ENCODE assay signal across 8 mouse cellular contexts in genomic region chr2:26902467-26903220, GRCm38 (mm10). TPM values are rescaled to one million over a fixed set of nuclear protein-coding genes. Genes with fewer than 3 reads are reported as not detected.
A peak's percentile ranks its signal among the peaks of the same experiment; 100 is the strongest.
DNase-seq lines count a peak whose midpoint lies in the region; ATAC-seq lines count a peak whose summit lies in the region.

Gene Surf6, minus strand, starts transcription at chr2:26902879.

- peak within 1 kb of the TSS; percentile 78 for H3K9ac ChIP-seq in hindbrain, embryonic 11.5 days (ENCODE audit: low read depth, low read length)

- peak within 1 kb of the TSS; percentile 59 for H3K4me2 ChIP-seq in hindbrain, embryonic 11.5 days (replicated peaks; ENCODE audit: low read depth, low read length)

- WGBS in hindbrain, embryonic 11.5 days = under 1% methylated on average over 41 of the region's 41 CpGs

- peak; percentile 90 for DNase-seq in Muller cell, postnatal 12 days (ENCODE audit: inconsistent ontology term)
- DNase-seq in cerebellum, adult 9-11 months = peak; percentile 95
- DNase-seq in frontal cortex, adult 2 months (ENCODE audit: extremely low spot score in 1 of 2, low spot score in 1 of 2) = peak; percentile 95 to 98
- peak; percentile 94 for DNase-seq in hindbrain, embryonic 11.5 days (ENCODE audit: low spot score)
- peak; percentile 88 to 90 for DNase-seq in layer of hippocampus, postnatal 10 days (ENCODE audit: low spot score in 2 of 2)
- peak; percentile 97 for DNase-seq in lung, postnatal 10 days
- DNase-seq in ovary, postnatal 36 days (ENCODE audit: low spot score) = peak; percentile 93
- peak; percentile 96 for DNase-seq in thymus, postnatal 25 days

- no peaks in the 10 kb centered on the region for H3K27me3 ChIP-seq in hindbrain, embryonic 11.5 days (ENCODE audit: control insufficient read depth, insufficient read depth, low read length)

- peaks cover 8% of the 10 kb centered on the region; the same call in 1 of the 2 replicates for H3K4me1 ChIP-seq in hindbrain, embryonic 11.5 days (replicated peaks; ENCODE audit: control insufficient read depth, insufficient read depth, low read length)

- H3K4me3 ChIP-seq in hindbrain, embryonic 11.5 days (ENCODE audit: low read depth, low read length) = peak within 1 kb of the TSS; percentile 85

- peak within 1 kb of the TSS; percentile 86 for H3K27ac ChIP-seq in hindbrain, embryonic 11.5 days (ENCODE audit: low read depth, low read length)

- ATAC-seq in hindbrain, embryonic 11.5 days (ENCODE audit: low FRiP score) = peak; percentile 95

- peaks cover 11% of the 10 kb centered on the region; the same call in 1 of the 2 replicates for H3K36me3 ChIP-seq in hindbrain, embryonic 11.5 days (ENCODE audit: control insufficient read depth, insufficient read depth, low read length)

- no peaks in the 10 kb centered on the region for H3K9me3 ChIP-seq in hindbrain, embryonic 11.5 days (ENCODE audit: control insufficient read depth, low read length)

RNA-seq across cellular contexts. Expression of gene Surf6, which starts in this region (rescaled TPM):
- polyA plus RNA-seq in frontal cortex, adult 2 months (2012; rRNA removed) = 20.2 and 20.8 TPM in 2 replicates
- 16.7 and 18.4 TPM in 2 replicates for polyA plus RNA-seq in hindbrain, embryonic 11.5 days (2014; fragmentation: Nextera tagmentation; extraction: Ambion mirVana)
- total RNA-seq in layer of hippocampus, postnatal 10 days (2021) = 10 to 100 TPM; 31.5 to 33.9 TPM

Comparison
In these comparisons a context has a peak if more than half of its experiments do, and no peak if none do; other contexts are left out.
1. Peak in every context shown above with its lines: DNase-seq, ATAC-seq, H3K4me3 ChIP-seq and H3K27ac ChIP-seq.